Mouse (Mus musculus): Measurements from ENCODE around the gene Parp16.

The Parp16 gene

GRCm38 (mm10) chr9:65195053-65195452, at the start of gene Parp16:
Gene Parp16 (plus strand): TSS chr9:65195353.
- DNase-seq (ENCODE audit: low spot score) = no peak

GRCm38 (mm10) chr9:65146001-65146400, 49.2 kb upstream of the Parp16 start:
- DNase-seq (ENCODE audit: low spot score) = no peak

- DNase-seq (ENCODE audit: low spot score) = no peak
Measured at GRCm38 (mm10) chr9:65148507-65148906, 46.6 kb upstream of the Parp16 start.

- no peak for DNase-seq (ENCODE audit: low spot score)
Measured at GRCm38 (mm10) chr9:65152711-65153330, 42.3 kb upstream of the Parp16 start.

- DNase-seq (ENCODE audit: low spot score) = no peak
Measured at GRCm38 (mm10) chr9:65153331-65153711, 41.8 kb upstream of the Parp16 start.

- DNase-seq (ENCODE audit: low spot score) = no peak
Measured at GRCm38 (mm10) chr9:65154692-65155455, 40.3 kb upstream of the Parp16 start.

GRCm38 (mm10) chr9:65156604-65157003, 38.5 kb upstream of the Parp16 start:
- DNase-seq (ENCODE audit: low spot score) = no peak

GRCm38 (mm10) chr9:65157631-65158030, 37.5 kb upstream of the Parp16 start:
- DNase-seq (ENCODE audit: low spot score) = no peak

GRCm38 (mm10) chr9:65161188-65161587, 34.0 kb upstream of the Parp16 start:
- DNase-seq (ENCODE audit: low spot score) = no peak

- no peak for DNase-seq (ENCODE audit: low spot score)
Measured at GRCm38 (mm10) chr9:65161881-65162280, 33.3 kb upstream of the Parp16 start.

- no peak for DNase-seq (ENCODE audit: low spot score)
Measured at GRCm38 (mm10) chr9:65162711-65163639, 32.2 kb upstream of the Parp16 start.

- no peak for DNase-seq (ENCODE audit: low spot score)
Measured at GRCm38 (mm10) chr9:65164870-65165269, 30.3 kb upstream of the Parp16 start.

GRCm38 (mm10) chr9:65166386-65166785, 28.8 kb upstream of the Parp16 start:
- DNase-seq (ENCODE audit: low spot score) = no peak

- no peak for DNase-seq (ENCODE audit: low spot score)
Measured at GRCm38 (mm10) chr9:65168534-65168933, 26.6 kb upstream of the Parp16 start.

- no peak for DNase-seq (ENCODE audit: low spot score)
Measured at GRCm38 (mm10) chr9:65168952-65169351, 26.2 kb upstream of the Parp16 start.

- DNase-seq (ENCODE audit: low spot score) = no peak
Measured at GRCm38 (mm10) chr9:65172654-65173053, 22.5 kb upstream of the Parp16 start.

GRCm38 (mm10) chr9:65175234-65175938, 19.8 kb upstream of the Parp16 start:
- no peak for DNase-seq (ENCODE audit: low spot score)

- DNase-seq (ENCODE audit: low spot score) = no peak
Measured at GRCm38 (mm10) chr9:65175939-65176871, 18.9 kb upstream of the Parp16 start.

- no peak for DNase-seq (ENCODE audit: low spot score)
Measured at GRCm38 (mm10) chr9:65177497-65177896, 17.7 kb upstream of the Parp16 start.

GRCm38 (mm10) chr9:65177912-65178311, 17.2 kb upstream of the Parp16 start:
- DNase-seq (ENCODE audit: low spot score) = no peak

Measured in testis, postnatal 10 days (tissue).